Mouse (Mus musculus): ENCODE results near the gene Opn3.
A peak's percentile ranks its signal among the peaks of the same experiment; 100 is the strongest.

Opn3 gene

DNA sequence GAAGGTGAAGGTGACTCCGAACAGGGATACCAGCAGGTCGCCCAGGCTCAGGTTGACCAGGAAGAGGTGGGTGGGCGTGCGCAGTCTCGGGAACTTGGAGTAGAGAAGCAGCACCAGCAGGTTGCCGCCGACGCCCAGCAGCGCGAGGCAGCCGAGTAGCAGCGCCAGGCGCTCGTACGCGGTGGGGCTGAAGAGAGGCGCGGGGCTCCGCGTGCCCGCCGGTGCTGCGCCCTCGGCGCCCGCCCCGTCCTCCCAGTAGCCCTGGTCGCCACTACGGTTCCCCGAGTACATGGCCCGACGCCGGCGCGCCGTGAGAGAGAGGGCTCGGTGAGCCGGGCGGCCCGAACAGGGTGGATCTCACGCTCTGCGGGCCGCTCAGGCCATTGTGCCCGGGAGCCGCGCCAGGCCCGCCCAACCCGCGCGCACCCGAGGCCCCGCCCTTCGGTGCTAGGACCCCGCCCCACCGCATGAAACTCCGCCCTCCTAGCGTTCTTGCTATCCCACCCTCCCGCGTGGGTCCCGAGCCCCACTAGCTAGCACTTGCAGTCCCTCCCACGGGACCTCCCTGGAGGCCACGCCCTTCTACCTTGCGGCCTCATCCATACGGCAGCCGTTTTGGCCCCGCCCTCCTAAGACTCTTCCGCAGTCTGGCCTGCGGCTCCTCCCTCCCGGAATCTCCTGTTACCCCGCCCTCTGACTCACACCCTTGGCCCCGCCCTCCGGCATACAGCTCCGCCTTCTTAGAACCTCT lies at the start of gene Opn3, which contains the start of gene Chml:
Opn3 (minus strand) TSS at position 531 of the 751 bp plus-strand sequence.
Chml (minus strand) TSS at position 656 of the 751 bp plus-strand sequence.
- peak; percentile 99 for DNase-seq (ENCODE audit: low read depth, low spot score)

DNA sequence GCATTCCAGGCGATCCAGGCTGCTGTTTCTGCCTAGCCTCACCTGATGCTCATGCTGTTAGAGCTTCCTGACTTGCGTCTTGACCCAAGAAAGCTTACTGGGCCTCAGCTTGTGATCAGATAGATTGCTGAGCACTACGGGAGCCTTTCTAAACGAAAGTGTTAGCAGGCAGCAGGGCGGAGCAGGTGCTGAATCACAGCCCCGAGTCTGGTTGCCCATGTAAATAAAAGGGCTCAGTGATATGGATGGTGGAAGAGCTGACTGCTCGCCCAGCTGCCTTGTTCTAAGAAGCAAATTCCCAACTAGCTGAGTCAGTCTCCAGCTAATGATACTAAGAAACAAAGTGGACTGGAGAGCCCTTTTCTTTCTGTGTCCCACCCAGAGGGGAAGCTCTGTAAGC lies 33.2 kb upstream of the Opn3 start:
- peak; percentile 8 for DNase-seq (ENCODE audit: low read depth, low spot score)

DNA sequence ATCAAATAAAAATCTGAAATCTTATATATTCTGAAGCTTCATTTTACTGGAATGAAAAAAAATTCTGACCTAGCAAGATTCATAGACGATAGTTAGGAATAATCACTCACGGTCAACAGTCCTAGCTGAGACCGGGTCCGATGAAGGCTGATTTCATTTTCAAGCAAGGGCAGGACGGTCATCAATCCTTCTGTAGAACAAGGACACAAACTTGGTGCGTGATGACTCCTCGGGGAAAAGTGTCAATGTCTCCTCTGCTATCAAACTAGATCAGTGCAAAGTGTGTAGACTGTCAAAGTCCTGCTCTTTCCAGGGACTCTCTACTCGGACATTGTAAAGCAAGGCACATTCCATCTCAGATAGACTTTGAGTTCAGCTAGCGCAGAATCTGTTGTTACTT lies 24.3 kb upstream of the Opn3 start:
- DNase-seq (ENCODE audit: low read depth, low spot score), result no peak

DNA sequence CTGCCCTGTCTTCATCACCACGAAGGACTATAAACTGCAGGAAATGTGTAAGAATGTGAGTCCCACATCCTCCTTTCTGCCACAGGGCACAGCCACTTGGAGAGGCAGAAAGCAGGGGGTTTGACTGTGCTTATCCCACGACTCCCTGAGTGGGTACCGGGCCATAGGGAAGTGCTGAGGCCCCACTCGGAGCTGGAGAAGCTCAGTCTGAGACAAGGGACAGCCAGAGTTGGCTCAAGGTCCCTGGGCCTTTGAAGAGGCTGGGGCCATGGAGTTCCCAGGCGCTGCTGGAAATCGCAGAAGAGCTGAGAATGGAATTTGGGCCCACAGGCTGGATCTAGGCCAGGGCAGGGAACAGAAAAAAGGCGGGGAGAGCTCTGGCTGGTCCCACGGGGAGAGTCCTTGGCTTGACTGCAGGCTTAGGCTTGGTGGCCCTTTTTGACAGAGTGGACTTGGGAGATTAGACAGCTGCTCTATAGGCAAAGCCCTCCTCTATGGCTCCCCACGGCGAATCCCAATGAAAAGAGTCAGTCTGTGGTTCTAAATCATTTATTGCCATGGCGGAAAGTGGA lies 19.8 kb upstream of the Opn3 start:
- no peak for DNase-seq (ENCODE audit: low read depth, low spot score)

DNA sequence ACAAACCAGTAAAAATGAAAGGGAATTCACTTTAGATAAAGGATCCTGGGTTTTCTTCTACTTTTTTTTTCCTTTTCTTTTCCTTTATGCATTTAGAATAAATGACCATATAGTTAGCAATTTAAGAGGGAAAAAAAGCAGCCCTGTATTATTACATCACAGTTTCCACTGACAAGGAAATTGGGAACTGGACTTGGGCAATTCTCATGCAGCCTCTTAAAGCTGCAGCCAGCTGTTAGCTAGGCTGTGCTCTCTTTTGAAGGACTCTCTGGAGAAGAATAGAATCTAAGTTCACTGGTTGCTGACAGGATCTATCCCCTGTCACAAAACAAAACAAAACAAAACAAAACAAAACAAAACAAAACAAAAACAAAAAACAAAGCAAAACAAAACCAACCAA lies 15.4 kb upstream of the Opn3 start:
- no peak for DNase-seq (ENCODE audit: low read depth, low spot score)

DNA sequence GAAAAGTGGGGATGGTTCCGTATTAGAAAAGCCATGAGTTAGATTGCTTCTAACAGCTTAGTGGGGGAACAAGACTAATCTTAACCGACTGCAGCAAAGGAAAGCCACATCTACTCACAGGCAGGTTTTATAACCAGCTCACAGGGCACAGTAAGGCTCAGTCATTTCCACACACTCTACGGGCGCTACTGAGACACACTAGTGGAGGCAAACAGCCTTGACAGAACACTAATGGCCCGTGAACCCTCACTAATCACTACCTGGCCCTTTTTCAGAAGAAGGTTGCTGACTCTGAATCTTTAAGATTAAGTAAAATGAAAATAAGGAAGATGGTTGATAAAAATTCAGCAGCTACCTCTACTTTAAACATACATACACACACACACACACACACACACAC lies 15.0 kb upstream of the Opn3 start:
- DNase-seq (ENCODE audit: low read depth, low spot score), result no peak

DNA sequence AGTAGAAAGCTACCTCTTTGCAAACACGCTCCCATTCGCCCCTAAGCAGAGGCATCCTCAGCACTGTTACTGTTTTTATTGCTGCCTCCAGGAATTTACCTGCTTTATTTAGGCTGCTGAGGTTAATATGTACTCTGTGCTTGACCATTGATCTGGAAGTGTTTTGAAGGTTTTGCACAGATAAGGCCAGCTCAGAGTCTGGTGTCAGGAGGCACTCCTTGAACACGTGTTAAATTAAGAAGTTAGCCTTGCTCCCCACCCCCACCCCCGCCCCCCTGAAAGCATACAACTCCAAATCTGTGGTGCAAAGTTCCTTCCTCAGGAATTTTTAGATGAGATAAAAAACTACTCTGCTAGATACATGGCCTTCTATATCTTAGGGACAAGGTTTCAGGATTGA lies 8.6 kb upstream of the Opn3 start:
- no peak for DNase-seq (ENCODE audit: low read depth, low spot score)

DNA sequence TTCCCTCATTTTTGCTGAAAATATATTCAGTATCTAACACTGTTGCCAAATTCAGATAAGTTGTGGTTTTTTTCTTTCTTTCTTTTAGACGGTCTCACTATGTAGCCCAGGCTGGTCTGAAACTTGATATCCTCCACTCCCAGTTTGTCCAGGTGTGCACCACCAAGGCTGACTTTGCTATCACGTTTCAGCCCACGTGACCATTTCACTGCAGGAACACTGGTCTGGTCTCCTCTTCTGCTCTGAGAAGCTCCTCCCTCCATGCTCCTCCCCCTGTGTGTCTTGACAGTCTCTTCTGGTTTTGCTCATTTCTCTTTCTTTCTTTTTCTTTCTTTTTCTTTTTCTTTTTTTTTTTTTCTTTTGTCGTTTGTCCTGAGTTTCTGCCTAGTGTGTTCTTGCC lies 7.2 kb upstream of the Opn3 start:
- DNase-seq (ENCODE audit: low read depth, low spot score), result peak; percentile 8

DNA sequence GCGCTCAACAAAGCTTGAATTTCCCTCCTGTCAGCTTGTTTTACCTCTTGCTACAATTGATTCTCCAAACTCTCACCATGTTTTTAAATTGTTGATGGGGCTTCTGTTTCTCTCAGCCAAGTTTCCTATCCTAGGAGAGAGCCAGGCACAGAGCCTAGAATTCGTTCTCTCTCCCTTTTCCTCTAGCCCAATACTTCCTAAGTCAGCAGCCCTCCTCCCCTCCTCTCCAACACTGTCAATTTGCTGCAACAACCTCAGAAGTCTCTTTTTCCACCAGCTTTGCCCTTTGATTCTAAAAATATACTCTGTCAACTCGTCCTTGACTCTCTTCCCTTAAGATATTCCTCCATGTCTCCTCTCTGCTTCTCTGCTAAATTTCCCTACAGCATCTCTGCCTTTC lies 6.8 kb upstream of the Opn3 start:
- DNase-seq (ENCODE audit: low read depth, low spot score), result no peak

DNA sequence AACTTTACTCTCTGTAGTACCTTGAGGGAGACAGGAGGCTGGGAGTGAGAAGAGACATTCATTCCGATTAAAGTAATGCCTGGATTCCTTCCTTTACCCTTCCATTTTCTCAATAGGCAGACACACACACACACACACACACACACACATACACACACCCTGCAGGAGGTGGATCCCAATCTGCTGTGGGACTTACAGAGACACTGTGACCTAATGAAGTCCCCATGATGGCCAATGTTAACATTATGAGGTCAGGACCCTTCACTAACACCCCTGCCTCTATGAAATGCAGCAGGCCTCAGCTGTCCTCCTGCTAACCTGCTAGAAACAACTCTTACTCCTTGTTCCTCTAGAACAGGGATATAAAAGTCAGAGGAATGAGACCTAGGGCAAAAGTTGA lies 5.7 kb upstream of the Opn3 start, which contains the start of gene Wdr64:
Wdr64 (plus strand) TSS at position 301 of the 400 bp plus-strand sequence.
- DNase-seq (ENCODE audit: low read depth, low spot score), result no peak

DNA sequence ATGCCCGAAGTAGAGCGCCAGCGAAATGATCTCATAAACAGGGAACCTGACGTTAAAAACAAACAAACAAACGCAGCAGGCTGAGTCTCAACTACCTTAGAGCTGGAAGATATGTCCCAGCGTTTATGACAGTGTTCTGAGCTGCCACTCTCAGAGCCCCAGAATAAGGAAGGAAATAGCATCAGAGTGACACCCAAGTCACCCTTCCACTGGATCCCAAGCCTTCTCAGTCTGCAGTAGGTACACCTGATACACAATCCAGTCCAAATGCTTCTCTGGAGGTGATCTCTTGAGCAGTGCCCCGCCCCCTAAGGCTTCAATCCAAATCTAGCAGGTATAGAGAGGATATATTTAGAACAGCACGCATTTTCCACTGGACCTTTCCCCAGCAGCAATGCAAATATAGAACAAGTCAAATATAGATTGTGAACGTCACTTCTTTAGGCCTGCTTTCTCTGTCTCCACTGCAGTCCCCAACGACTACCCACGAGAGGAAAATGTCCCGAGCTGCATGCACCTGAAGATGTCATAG lies 919 bp upstream of the Opn3 start:
- DNase-seq (ENCODE audit: low read depth, low spot score), result no peak

DNA sequence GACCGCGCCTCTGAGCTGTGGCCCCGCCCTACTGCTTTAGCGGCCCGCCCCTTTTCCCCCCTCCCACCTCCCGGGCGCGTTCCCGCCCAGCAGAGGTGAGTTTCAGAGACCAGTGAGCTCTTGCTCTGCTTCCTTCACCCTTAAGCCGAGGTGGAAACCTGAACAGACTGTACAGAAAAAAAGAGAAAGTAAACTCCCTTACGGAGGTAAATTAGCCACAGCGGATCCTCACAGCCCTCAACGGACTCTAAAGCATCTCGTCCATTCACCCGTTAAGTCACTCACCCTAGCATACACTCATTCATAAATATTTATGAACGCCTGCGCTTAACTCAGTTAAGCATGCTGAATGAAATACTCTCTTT lies 403 bp upstream of the Opn3 start:
- DNase-seq (ENCODE audit: low read depth, low spot score), result no peak

DNA sequence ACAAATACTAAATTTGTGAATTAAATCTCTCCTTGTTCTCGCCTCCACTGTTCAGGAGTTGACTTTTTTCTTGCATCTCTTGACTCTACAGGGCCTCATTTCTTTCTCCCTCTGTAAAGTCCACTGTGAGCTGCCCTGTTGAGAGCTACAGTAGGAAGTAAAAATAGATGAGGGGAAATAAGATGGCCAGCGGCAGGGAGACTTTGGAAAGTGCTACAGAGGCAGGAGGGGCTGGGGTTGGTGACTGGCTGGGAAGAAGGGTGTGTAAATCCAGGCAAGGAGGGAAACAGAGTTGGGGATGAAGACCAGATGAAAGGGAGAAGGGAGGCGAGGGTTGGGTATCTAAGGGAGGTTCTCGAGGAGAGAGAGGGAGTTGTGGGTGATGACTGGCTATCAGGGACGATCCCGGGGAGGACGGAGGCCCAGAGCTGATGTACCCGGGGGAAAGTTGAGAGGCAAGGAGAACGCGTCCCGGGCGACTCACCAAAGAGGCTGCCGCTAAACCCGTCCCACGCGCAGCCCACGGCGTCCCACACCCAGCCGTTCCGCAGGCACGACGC lies 810 bp downstream of the Opn3 start:
- peak; percentile 31 for DNase-seq (ENCODE audit: low read depth, low spot score)

DNA sequence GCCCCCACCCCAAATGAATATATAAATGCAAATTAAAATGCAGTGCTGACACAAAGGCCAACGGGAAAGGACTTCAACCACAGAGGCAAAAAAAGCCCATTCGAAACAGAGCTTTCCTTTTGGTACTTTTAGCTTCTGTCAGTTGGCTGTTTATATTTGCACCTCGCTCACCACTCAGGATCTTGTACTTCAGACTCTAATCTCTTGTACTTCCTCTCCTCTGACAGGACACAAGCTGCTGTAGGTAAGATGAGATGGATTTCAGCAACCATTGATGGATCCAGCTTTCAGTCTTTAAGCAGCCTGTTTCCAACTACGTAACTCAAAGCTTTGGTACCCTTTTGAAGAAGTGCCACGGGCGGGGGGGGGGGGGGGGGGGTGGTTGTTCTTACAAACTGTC lies 11.6 kb downstream of the Opn3 start:
- DNase-seq (ENCODE audit: low read depth, low spot score), result no peak

DNA sequence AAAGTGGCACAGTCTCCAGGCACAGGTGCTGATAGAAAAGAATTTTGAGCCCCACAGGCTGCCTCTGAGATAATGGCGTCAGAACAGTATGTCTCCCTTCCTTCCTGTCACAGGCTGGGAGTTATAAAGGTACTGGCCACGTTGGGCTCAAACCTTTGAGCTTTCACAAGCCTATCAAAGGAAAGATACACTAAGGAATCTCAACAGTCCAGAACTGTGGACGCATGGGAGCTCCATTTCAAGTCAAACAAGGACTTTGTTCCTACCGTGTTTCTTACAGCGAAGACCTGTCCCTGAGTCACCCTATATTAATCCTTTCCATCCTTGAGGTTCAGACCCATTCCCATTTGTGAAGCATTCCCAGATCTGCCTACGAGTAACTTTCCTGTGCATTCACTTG lies 15.1 kb downstream of the Opn3 start:
- DNase-seq (ENCODE audit: low read depth, low spot score), result no peak

DNA sequence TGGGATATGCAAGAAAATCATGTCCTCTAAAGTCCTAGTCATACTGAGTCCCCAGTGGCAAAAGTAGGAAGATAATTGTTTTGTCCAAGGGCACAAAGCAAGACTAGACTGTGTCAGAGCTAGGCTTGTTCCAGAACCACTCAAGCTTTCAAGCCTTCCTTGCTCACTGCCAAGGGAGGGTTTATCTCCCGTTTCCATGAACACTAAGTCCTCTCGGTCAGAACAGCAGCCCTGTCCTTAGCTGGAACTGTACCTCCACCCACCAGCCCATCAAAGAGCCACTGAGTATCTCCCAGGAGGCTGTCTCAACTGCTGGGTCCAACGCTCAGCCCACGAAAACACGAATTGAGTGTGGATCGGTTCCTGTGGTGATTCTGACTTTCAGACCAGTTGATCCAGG lies 17.5 kb downstream of the Opn3 start:
- no peak for DNase-seq (ENCODE audit: low read depth, low spot score)

DNA sequence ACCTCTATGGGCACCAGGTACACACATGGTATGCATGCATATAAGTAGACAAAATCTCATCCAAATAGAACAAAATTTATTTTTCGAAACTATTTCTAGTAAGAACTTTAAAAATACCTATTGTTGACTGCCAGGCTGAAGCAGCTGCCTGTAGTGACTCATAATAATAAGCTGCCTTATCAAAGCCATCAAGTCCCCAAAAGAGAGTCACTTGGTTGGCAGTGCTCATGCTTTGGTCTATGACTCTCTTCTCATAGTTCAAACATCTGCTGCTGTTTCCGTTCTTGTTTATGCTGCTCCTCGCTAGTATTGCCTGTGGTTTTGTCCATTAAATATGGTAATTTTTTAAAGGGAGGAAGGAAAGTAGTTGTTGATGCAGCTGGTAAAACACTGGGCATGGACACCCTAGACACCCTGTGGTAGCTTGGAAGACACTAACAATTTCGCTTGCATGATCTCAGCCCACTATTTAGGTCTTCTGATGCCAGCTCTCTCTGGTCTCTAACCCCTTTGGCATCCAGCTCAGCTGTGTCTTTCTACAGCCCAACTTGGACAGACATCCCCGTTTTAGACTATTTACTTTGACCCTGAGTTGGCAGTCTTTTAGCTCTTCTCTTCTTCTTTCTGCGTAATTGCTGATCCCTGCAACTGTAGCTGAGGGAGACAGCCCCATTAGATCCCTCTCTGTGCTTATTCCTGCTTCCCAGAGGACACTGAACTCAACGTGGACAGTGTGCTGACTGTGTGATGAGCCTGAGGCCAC lies 18.8 kb downstream of the Opn3 start:
- DNase-seq (ENCODE audit: low read depth, low spot score), result no peak

DNA sequence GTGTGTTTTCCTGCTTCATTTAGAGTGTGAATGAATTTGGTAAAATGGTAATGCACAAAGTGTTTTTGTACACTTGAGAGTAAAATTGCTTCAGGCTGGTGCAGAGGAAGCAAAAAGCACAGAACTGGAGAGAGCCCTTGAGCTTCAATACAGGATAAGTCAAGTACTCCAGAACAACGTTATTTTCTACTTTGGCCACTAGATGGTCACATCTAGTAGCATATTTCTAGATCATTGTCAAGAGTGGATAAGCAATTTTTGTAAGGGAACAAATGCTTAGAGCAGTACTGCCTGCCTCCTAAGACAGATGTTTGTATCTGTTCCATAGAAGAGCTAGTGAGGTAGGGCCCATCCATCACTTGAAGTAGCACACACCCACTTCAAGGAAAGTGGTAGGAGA lies 20.9 kb downstream of the Opn3 start:
- peak; percentile 41 for DNase-seq (ENCODE audit: low read depth, low spot score)

DNA sequence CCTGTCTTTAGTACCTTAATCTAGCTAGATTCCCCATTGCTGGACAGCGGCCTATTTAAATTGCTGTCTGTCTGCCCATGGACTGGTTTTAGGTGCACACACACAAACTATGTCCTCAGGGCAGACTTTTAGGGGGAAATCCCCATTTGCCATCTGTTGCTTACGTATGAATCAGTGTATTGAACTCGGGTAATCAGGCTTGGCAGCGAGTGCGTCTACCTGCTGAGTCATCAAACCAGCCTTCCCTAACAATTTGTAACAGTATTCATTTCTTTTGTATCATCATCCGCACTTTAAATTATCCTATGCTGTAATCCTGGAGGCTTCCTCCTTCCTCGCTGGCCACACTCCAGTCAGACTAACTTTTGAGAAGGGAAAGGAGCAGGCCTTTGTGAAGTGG lies 22.5 kb downstream of the Opn3 start:
- peak; percentile 83 for DNase-seq (ENCODE audit: low read depth, low spot score)

DNA sequence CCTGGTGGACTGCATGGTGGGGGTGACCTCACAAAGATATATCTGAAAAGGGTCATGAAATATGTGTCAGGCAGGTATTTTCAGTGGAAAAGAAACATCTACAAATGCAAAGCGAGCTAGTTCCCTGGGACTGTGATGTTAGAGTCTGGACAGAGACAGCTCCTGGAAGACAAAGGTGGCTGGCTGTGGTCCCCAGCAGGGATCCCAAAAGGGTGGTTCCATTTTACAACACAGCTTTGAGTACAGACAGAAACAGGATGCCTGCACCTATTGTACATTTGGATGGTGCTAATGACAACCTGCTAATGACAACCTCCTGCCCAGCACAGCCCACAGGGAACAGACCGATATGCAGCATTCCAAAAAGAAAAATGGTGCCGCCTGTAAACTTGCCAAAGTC lies 23.1 kb downstream of the Opn3 start:
- no peak for DNase-seq (ENCODE audit: low read depth, low spot score)

DNA sequence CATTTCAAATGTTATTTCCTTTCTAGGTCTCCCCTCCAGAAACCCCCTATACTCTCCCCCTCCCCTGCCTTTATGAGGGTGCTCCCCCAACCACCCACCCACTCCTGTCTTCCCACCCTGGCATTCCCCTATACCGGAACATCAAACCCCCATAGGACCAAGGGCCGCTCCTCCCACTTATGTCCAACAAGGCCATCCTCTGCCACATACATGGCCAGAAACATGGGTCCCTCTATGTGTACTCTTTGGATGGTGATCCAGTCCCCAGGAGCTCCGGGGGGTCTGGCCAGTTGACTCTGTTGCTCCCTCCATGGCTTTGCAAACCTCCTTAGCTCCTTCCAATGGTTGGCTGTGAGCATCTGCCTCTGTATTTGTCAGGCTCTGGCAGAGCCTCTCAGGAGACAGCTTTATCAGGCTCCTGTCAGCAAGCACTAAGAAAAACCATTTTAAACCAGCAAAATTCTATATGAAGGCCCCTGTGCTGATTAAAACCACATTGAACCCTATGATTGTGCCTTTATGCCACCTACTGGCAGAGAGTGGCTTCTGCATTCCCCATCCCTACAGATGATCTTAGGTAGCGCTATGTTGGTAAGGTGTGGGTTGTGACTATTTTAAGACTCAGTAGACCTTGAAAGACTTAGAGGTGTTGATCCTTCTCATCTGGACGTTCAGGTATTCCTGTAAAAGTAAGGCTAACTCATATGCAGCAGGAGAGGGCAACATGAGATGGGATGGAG lies 23.7 kb downstream of the Opn3 start:
- DNase-seq (ENCODE audit: low read depth, low spot score), result peak; percentile 81

DNA sequence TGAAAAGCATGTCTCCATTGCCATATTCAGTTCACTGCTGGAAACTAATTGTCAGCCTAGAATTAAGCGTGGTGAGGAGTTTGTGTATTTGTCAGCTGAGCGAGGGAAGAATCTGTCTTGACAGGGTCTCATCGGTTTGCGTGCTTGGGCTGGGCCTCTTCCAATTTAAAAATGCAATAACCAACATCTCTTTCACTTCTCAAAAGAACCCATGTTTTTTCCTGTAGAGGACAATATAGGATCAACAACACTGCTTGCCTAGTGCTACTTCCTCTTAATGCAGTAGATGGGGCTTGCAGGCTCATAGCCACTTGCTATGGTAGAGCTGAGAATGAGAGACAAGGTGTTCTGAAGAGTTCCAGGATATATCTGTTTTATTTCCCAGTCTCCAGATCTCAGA lies 32.7 kb downstream of the Opn3 start:
- DNase-seq (ENCODE audit: low read depth, low spot score), result no peak
